Mouse (Mus musculus) limb, embryonic 15.5 days (tissue): ENCODE measurements around the gene Pik3c2b. TPM values are rescaled to one million over a fixed set of nuclear protein-coding genes. Genes with fewer than 3 reads are reported as not detected.
A peak's percentile ranks its signal among the peaks of the same experiment; 100 is the strongest.
"Not testable (repeated sequence)": the region's sequence is repeated elsewhere in the genome, so short reads cannot be mapped to it uniquely, and the experiment has no call there.

Source experiments
- ATAC-seq: fragments of 200-750 bp; cut with Nextera tagmentation; 2 replicates; pipeline ENCODE4 v1.8.0; 2017; ENCODE audit warnings: low read depth, moderate TSS enrichment; ENCODE audit not compliant: insufficient number of reproducible peaks, low FRiP score, low TSS enrichment
- H3K27ac ChIP-seq: fragments of 300-500 bp; sonication (generic); 2 replicates; pipeline ENCODE4 v1.5.1; 2015; ENCODE audit warnings: moderate library complexity, mild to moderate bottlenecking, inconsistent platforms
- H3K27me3 ChIP-seq: fragments of 300-500 bp; sonication (generic); 2 replicates; pipeline ENCODE4 v1.6.1; 2015; ENCODE audit warnings: inconsistent platforms
- H3K36me3 ChIP-seq: fragments of 300-500 bp; sonication (generic); 2 replicates; pipeline ENCODE4 v1.6.1; 2015; ENCODE audit warnings: inconsistent platforms
- H3K4me1 ChIP-seq: fragments of 300-500 bp; sonication (generic); 2 replicates; pipeline ENCODE4 v1.6.1; 2015; ENCODE audit warnings: inconsistent platforms
- H3K4me2 ChIP-seq: fragments of 300-500 bp; sonication (generic); 2 replicates; pipeline ENCODE4 v1.6.1; 2015; ENCODE audit warnings: mild to moderate bottlenecking, inconsistent platforms
- H3K4me3 ChIP-seq: fragments of 300-500 bp; sonication (generic); 2 replicates; pipeline ENCODE4 v1.5.1; 2015; ENCODE audit warnings: mild to moderate bottlenecking, inconsistent platforms
- H3K9ac ChIP-seq: fragments of 300-500 bp; sonication (generic); 2 replicates; pipeline ENCODE4 v1.6.1; 2015; ENCODE audit warnings: inconsistent platforms
- H3K9me3 ChIP-seq: fragments of 300-500 bp; sonication (generic); 2 replicates; pipeline ENCODE4 v1.6.1; 2016; ENCODE audit warnings: inconsistent platforms
- WGBS: fragments of 180-500 bp; shearing (Covaris S2); methylation state at CpG from one replicate; pipeline ENCODE4 v1.1.7; 2015; 5-methylcytosine and 5-hydroxymethylcytosine counted together
- polyA plus RNA-seq: library from polyadenylated mRNA; unstranded; fragments of >200 nt; fragmentation: Nextera tagmentation; extraction: Ambion mirVana; gene quantifications from 2 replicates; pipeline ENCODE4 v1.2.1, GENCODE M21; 2015

Pik3c2b gene
- polyA plus RNA-seq, 1 experiment from 2014 or later = 6.8 TPM

DNA sequence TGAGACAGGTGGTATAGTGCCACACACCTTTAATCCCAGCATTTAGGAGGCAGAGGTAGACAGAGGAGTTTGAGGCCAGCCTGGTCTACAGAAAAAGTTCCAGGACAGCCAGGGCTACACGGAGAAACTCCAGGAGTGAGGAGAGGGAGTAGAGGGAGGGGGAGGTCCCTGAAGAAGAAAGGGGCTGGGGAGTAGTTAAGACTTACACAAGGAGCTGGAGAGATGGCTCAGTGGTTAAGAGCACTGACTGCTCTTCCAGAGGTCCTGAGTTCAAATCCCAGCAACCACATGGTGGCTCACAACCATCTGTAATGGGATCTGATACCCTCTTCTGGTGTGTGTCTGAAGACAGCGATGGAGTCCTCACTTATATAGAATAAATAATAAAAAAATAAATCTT, 23.5 kb upstream of the Pik3c2b start:
- not testable (repeated sequence) for ATAC-seq, H3K27ac ChIP-seq, H3K4me2 ChIP-seq, H3K27me3 ChIP-seq, H3K9ac ChIP-seq, H3K4me3 ChIP-seq, H3K9me3 ChIP-seq
- WGBS = 97% methylated on average over 2 of the region's 2 CpGs
- peaks cover 19% of the 10 kb centered on the region for H3K36me3 ChIP-seq
- peaks cover 15% of the 10 kb centered on the region for H3K4me1 ChIP-seq

DNA sequence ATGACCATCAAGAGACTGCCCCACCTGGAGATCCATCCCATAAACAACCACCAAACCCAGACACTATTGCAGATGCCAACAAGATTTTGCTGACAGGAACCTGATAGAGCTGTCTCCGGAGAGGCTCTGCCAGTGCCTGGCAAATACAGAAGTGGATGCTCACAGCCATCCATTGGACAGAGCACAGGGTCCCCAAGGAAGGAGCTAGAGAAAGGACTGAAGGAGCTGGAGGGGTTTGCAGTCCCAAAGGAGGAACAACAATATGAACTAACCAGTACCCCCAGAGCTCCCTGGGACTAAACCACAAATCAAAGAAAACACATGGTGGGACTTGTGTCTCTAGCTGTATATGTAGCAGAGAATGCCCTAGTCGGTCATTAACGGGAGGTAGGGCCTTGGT, 21.7 kb upstream of the Pik3c2b start:
- peaks cover 15% of the 10 kb centered on the region for H3K4me1 ChIP-seq
- 94% methylated on average over 3 of the region's 3 CpGs for WGBS
- not testable (repeated sequence) for H3K9ac ChIP-seq, H3K27me3 ChIP-seq, H3K36me3 ChIP-seq, ATAC-seq, H3K9me3 ChIP-seq, H3K27ac ChIP-seq
- H3K4me2 ChIP-seq = 0 out of 2 replicates have a peak overlapping the region, but pooled peaks have one; percentile 52
- H3K4me3 ChIP-seq = 0 out of 2 replicates have a peak overlapping the region, but pooled peaks have one; percentile 76

DNA sequence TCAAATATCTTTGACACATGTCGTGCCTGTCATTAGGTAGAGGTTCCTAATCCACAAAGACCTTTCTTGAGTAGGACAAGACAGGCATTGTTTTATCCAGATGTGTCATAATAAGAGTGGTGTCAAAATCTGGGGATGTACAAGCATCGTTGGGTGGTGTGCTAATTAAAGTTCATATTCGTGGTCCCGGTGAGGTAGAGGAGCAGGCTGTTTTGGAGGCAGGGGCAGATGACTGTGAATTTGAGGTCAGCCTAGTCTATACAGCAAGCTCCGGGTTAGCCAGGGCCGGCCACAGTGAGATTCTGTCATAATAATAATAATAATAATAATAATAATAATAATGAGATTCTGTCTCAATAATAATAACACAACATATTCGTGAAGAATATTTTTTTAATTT, 21.0 kb upstream of the Pik3c2b start:
- Histone ChIP-seq H3K4me2 (peak overlapping the region; percentile 52), H3K36me3 (0 out of 2 replicates have a peak, but pooled peaks cover 2% of the 10 kb centered on the region), H3K27ac (no peak overlapping the region), H3K9ac (peak overlapping the region; percentile 69), H3K27me3 (no peaks in the 10 kb centered on the region), H3K4me3 (peak overlapping the region; percentile 76), H3K4me1 (peaks cover 15% of the 10 kb centered on the region), H3K9me3 (no peaks in the 10 kb centered on the region)
- no peak for ATAC-seq
- 28% methylated on average over 7 of the region's 7 CpGs for WGBS

DNA sequence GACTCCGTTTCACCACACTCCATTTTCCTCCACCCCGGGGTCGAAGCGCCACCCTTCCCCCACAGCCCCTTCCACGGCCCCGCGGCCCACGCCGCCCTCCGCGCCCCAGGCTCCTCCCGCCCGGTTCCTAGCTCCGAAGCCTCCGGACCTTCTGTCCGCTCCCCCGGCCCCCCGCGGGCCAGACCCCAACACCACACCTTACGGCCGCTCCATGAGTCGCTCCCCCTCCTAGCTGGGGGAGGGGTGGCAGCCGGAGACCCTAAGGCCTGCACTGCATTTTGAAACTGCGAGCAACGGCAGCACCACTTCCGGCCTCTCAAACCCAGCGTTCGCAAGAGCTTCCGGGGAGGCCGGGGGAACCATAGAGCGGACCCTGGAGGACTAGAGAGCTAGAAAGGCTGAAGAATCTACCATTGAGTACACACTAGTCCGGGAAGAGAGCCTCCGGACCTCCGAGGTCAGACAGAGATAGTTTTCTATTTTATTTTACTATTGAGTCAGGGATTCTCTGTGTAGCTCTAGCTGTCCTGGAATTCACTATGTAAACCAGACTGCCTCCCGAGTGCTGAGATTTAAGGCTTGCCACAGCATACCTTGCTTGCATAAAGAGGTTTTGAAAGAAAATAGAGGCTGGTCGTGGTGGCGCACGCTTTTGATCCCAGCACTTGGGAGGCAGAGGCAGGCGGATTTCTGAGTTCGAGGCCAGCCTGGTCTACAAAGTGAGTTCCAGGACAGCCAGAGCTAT, 20.2 kb upstream of the Pik3c2b start:
- H3K4me2 ChIP-seq = peak overlapping the region; percentile 52
- H3K4me3 ChIP-seq = peak overlapping the region; percentile 76
- peaks cover 14% of the 10 kb centered on the region for H3K4me1 ChIP-seq
- H3K27me3 ChIP-seq = no peaks in the 10 kb centered on the region
- peak overlapping the region; percentile 69 for H3K9ac ChIP-seq
- ATAC-seq = peak; percentile 96
- H3K27ac ChIP-seq = peak overlapping the region; percentile 89
- H3K36me3 ChIP-seq = no peaks in the 10 kb centered on the region
- no peaks in the 10 kb centered on the region for H3K9me3 ChIP-seq
- under 1% methylated on average over 38 of the region's 40 CpGs for WGBS

DNA sequence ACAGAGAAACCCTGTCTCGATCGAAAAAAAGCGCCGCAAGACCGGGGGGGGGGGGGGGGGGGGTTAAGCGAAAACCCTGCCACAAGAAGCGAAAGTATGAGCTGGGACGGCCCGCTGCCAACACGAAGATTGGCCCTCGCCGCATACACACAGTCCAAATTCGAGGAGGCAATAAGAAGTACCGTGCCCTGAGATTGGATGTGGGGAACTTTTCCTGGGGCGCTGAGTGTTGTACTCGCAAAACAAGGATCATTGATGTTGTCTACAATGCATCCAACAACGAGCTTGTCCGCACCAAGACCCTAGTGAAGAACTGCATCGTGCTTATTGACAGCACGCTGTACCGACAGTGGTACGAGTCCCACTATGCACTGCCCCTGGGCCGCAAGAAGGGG, 19.7 kb upstream of the Pik3c2b start:
- 24% methylated on average over 21 of the region's 23 CpGs for WGBS
- Histone ChIP-seq H3K4me1 (peaks cover 10% of the 10 kb centered on the region), H3K4me3 (peak overlapping the region; percentile 76), H3K27ac (peak overlapping the region; percentile 89), H3K4me2 (peak overlapping the region; percentile 34)
- H3K9me3 ChIP-seq, H3K36me3 ChIP-seq, ATAC-seq, H3K27me3 ChIP-seq, H3K9ac ChIP-seq: not testable (repeated sequence)

DNA sequence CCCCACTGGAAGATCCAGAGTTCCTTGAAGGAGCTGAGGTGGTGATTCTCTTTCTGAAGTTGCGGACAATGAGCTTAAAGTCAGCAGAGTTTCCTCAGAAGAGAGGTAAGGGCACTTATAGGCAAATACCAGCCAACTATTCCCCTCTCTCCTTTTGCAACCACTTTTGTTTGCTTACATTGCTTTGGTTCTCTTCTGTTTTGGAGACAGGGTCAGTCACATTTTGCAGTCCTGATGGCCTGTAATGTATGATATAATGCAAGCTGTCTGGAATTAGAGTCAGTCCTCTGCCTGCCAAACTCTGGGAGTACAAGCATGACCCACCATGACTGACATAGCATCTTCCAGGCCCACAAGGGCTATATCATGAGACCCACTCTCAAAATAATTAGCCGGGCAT, 18.3 kb upstream of the Pik3c2b start:
- no peaks in the 10 kb centered on the region for H3K9me3 ChIP-seq
- 93% methylated on average over 2 of the region's 2 CpGs for WGBS
- no peaks in the 10 kb centered on the region for H3K36me3 ChIP-seq
- no peaks in the 10 kb centered on the region for H3K27me3 ChIP-seq
- no peak overlapping the region for H3K4me3 ChIP-seq
- no peak for ATAC-seq
- no peak overlapping the region for H3K27ac ChIP-seq
- H3K4me2 ChIP-seq = no peak overlapping the region
- H3K9ac ChIP-seq = no peak overlapping the region
- peaks cover 9% of the 10 kb centered on the region for H3K4me1 ChIP-seq

DNA sequence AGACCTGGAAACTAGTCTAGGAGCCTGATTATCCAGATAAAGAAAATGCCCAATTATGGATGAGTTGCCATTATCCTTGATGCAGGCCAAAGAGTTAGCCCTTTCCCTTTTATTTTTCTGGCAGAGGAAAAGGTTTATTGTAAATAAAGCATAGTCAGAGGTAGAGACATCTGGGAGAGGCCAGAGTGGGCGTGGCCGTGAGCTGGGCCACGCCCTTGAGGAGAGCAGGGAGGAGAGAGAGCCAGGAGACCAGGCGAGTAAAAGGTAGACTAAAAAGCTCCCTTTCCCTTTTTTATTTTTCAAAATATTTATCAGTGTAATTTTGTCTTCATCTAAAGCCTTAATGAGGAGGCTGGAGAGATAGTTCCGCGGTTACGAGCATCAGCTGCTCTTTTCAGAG, 17.5 kb upstream of the Pik3c2b start:
- Histone ChIP-seq H3K4me2 (no peak overlapping the region), H3K9me3 (no peaks in the 10 kb centered on the region), H3K27ac (no peak overlapping the region), H3K9ac (no peak overlapping the region), H3K4me1 (peaks cover 13% of the 10 kb centered on the region), H3K4me3 (no peak overlapping the region), H3K36me3 (no peaks in the 10 kb centered on the region), H3K27me3 (no peaks in the 10 kb centered on the region)
- 35% methylated on average over 7 of the region's 7 CpGs for WGBS
- ATAC-seq = no peak

DNA sequence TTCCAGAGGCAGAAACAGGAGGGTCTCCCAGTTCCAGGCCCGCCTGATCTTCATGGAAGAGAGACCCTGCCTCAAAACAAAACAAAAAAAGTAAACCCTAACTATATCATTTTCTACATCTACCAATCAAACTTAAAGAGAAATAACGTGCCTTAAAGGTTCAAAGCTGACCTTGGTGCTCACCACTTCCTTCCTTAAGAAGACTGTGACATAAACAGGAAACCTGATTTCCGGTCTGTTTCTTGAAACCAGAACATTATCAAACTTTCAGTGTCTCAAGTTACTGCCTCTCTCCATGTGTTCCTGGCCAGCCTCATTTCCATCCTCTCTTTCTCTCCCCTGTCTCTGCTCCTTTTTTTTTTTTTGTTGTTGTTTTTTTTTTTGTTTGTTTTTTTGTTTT, 15.7 kb upstream of the Pik3c2b start:
- Histone ChIP-seq H3K4me2 (no peak overlapping the region), H3K9ac (no peak overlapping the region), H3K27ac (no peak overlapping the region), H3K9me3 (no peaks in the 10 kb centered on the region), H3K4me3 (no peak overlapping the region), H3K27me3 (no peaks in the 10 kb centered on the region), H3K36me3 (no peaks in the 10 kb centered on the region), H3K4me1 (peaks cover 8% of the 10 kb centered on the region)
- no peak for ATAC-seq
- 82% methylated on average over 3 of the region's 3 CpGs for WGBS

DNA sequence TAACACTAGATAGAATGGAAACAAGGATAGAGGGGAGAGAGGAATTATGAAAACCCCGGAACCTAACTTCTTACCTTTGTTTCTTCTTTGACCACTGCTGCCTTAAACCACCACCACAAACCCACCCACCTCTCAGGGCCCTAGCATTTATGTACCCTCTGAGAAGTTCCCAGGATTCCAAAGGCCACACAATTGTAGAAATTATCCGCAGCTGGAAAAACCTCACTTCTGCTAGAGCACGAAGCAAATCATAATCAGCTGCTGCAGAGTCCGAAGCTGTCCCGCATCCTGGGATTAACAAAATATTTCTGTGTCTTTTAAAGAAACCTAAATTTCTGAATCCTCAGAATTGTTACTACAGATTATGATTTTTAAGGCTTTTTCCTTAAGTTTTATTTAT, 15.0 kb upstream of the Pik3c2b start, which contains the start of gene Mdm4:
TSS of gene Mdm4 (minus strand) at position 101 of the 400 bp plus-strand sequence.
- Histone ChIP-seq H3K9me3 (no peaks in the 10 kb centered on the region), H3K4me2 (no peak within 1 kb of the TSS), H3K4me1 (peaks cover 8% of the 10 kb centered on the region), H3K4me3 (no peak within 1 kb of the TSS), H3K27ac (no peak within 1 kb of the TSS), H3K36me3 (no peaks in the 10 kb centered on the region), H3K27me3 (no peaks in the 10 kb centered on the region), H3K9ac (no peak within 1 kb of the TSS)
- ATAC-seq = no peak
- 85% methylated on average over 5 of the region's 5 CpGs for WGBS

DNA sequence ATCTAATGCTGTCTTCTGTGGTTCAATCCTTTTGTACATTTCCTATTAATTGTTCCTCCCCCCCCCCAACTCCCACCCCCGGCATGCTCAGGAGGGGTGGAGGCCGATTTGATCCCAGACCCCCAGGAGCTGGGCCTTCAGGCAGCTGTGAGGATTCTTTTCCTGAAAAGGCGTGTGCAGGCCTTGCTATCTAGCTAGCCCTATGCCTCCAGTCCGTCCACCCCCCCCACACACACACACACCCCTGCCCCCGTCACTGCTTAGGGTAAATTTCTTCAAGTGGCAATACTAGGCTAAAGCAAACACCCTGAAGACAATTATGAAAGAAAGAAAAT, 12.5 kb upstream of the Pik3c2b start:
- H3K27me3 ChIP-seq = no peaks in the 10 kb centered on the region
- ATAC-seq = no peak
- H3K9ac ChIP-seq = peak overlapping the region; percentile 33; the same call in 1 of the 2 replicates
- H3K27ac ChIP-seq = peak overlapping the region; percentile 76
- no peaks in the 10 kb centered on the region for H3K36me3 ChIP-seq
- 20% methylated on average over 5 of the region's 5 CpGs for WGBS
- peak overlapping the region; percentile 52 for H3K4me3 ChIP-seq
- peak overlapping the region; percentile 46 for H3K4me2 ChIP-seq
- no peaks in the 10 kb centered on the region for H3K9me3 ChIP-seq
- H3K4me1 ChIP-seq = peaks cover 8% of the 10 kb centered on the region

DNA sequence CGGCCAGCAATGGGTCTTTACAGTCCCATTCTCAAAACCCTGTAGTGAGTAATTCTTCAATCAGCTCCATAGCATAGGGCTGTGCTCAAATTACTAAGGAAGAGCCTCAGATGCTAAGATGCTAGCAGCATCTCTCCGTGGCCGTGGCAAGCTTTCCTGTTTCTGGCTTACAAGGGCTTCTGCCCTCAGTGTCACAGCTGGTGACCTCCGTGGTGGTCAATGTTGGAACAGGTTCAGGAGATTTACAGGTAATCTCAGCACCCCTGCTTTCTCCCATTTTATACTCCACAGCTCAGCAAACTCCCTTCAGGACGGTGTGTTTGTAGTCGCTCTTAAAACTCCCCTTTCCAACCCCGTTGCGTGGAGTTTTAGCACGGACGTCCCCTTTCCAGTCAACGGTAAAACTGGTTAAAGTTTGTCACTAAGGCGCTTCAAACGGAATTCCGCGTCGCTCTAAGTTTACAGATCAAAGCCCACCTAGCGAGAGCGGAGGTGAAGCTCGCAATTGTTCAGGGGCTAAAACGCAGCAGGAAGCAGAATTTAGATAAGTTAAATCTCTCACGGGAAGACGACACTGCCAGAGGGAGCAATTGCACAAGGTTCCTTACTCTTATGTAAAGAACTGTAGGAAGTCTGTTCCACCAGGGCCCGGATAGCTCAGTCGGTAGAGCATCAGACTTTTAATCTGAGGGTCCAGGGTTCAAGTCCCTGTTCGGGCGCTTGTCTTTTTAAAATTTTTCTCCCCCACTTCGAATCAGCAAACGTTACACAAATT, 12.0 kb upstream of the Pik3c2b start:
- Histone ChIP-seq H3K27ac (peak overlapping the region; percentile 76), H3K4me3 (peak overlapping the region; percentile 52), H3K9ac (peak overlapping the region; percentile 33; the same call in 1 of the 2 replicates), H3K4me1 (peaks cover 8% of the 10 kb centered on the region), H3K36me3 (no peaks in the 10 kb centered on the region), H3K4me2 (peak overlapping the region; percentile 46), H3K27me3 (no peaks in the 10 kb centered on the region), H3K9me3 (no peaks in the 10 kb centered on the region)
- WGBS = under 1% methylated on average over 28 of the region's 28 CpGs
- ATAC-seq = peak; percentile 80

DNA sequence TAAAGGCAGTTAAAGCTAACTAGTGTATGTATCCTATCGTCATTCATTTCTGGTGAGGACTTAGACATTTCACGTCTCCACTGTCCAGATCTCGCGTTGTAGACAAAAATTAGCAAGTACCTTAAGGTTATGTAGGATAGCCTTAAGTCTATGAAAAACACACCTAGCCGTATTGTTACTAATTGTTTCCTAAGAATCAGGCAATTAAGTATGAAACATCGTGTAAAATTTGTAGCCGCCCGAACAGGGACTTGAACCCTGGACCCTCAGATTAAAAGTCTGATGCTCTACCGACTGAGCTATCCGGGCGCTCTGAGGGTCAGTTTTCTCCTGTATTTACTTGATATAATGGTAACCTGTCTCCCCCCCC, 11.4 kb upstream of the Pik3c2b start:
- H3K9ac ChIP-seq = no peak overlapping the region
- peak overlapping the region; percentile 76 for H3K27ac ChIP-seq
- 4% methylated on average over 11 of the region's 11 CpGs for WGBS
- H3K36me3 ChIP-seq = no peaks in the 10 kb centered on the region
- peaks cover 8% of the 10 kb centered on the region for H3K4me1 ChIP-seq
- peak overlapping the region; percentile 52 for H3K4me3 ChIP-seq
- H3K27me3 ChIP-seq = no peaks in the 10 kb centered on the region
- peak; percentile 76 for ATAC-seq
- no peaks in the 10 kb centered on the region for H3K9me3 ChIP-seq
- H3K4me2 ChIP-seq = peak overlapping the region; percentile 46
